Mouse (Mus musculus) MEL (cell line): ENCODE data around the gene Stambp. TPM values are rescaled to one million over a fixed set of nuclear protein-coding genes. Genes with fewer than 3 reads are reported as not detected.

Experiments used
- DNase-seq: peaks from one replicate; pipeline ENCODE4 v3.0.0; 2011; ENCODE audit warnings: low read depth, low spot score
- H3K27ac ChIP-seq: 2 replicates; pipeline ENCODE4 v1.5.1; 2012; ENCODE audit warnings: low read depth, mild to moderate bottlenecking, control low read depth, low read length, moderate library complexity; ENCODE audit not compliant: control insufficient read depth
- H3K27me3 ChIP-seq, 2 experiments: fragments of 150-350 bp in 1 of 2; sonication (generic) in 1 of 2; 2 replicates each; pipeline ENCODE4 v1.6.1; 2012; ENCODE audit warnings: low read length in 2 of 2, mild to moderate bottlenecking in 2 of 2, improper control_type of control experiment in 1 of 2, moderate library complexity in 1 of 2; ENCODE audit not compliant: insufficient read depth in 2 of 2, control insufficient read depth in 1 of 2
- H3K36me3 ChIP-seq, 2 experiments: 2 replicates each; pipeline ENCODE4 v1.6.1; 2012 to 2014; ENCODE audit warnings: low read length in 2 of 2, improper control_type of control experiment in 1 of 2, inconsistent platforms in 1 of 2, mild to moderate bottlenecking in 1 of 2; ENCODE audit not compliant: insufficient read depth in 2 of 2, control insufficient read depth in 1 of 2
- H3K4me1 ChIP-seq, 2 experiments: fragments of 150-350 bp in 1 of 2; sonication (generic) in 1 of 2; 2 replicates each; pipeline ENCODE4 v1.6.1; 2012; ENCODE audit warnings: low read length in 2 of 2, improper control_type of control experiment in 1 of 2, mild to moderate bottlenecking in 1 of 2; ENCODE audit not compliant: insufficient read depth in 2 of 2, control insufficient read depth in 1 of 2
- H3K4me3 ChIP-seq, 2 experiments: fragments of 150-350 bp in 1 of 2; sonication (generic) in 1 of 2; 2 replicates each; pipeline ENCODE4 v1.5.1; 2012; ENCODE audit warnings: low read depth in 2 of 2, low read length in 2 of 2, mild to moderate bottlenecking in 2 of 2, moderate library complexity in 2 of 2, control low read depth in 1 of 2, improper control_type of control experiment in 1 of 2; ENCODE audit not compliant: control insufficient read depth in 1 of 2, insufficient read depth in 1 of 2
- H3K79me2 ChIP-seq: 2 replicates; pipeline ENCODE4 v1.6.1; 2012; ENCODE audit warnings: mild to moderate bottlenecking, low read length, moderate library complexity; ENCODE audit not compliant: control insufficient read depth, poor library complexity, insufficient read depth
- H3K9ac ChIP-seq: 2 replicates; pipeline ENCODE4 v1.6.1; 2012; ENCODE audit warnings: low read depth, mild to moderate bottlenecking, control low read depth, low read length, moderate library complexity; ENCODE audit not compliant: control insufficient read depth, poor library complexity, severe bottlenecking
- H3K9me3 ChIP-seq: fragments of 150-350 bp; sonication (generic); replicated peaks from 2 replicates; pipeline ENCODE4 v1.6.1; 2012; ENCODE audit warnings: mild to moderate bottlenecking, low read length, improper control_type of control experiment, moderate library complexity; ENCODE audit not compliant: insufficient read depth
- CTCF ChIP-seq, 3 experiments: IDR thresholded peaks in 2 of 3; conservative IDR thresholded peaks in 1 of 3; 2 replicates each; pipeline ENCODE4 v1.5.1; 2011 to 2012; ENCODE audit warnings: low read length in 3 of 3, low read depth in 2 of 3, mild to moderate bottlenecking in 2 of 3, improper control_type of control experiment in 1 of 3, inconsistent platforms in 1 of 3, mixed read lengths in 1 of 3, moderate library complexity in 1 of 3; ENCODE audit not compliant: control insufficient read depth in 1 of 3, insufficient read depth in 1 of 3, poor library complexity in 1 of 3, severe bottlenecking in 1 of 3
- E2F4 ChIP-seq: IDR thresholded peaks from 2 replicates; pipeline ENCODE4 v1.6.1; 2011; ENCODE audit warnings: low read depth, low read length, improper control_type of control experiment, borderline replicate concordance
- ELF1 ChIP-seq: IDR thresholded peaks from 2 replicates; pipeline ENCODE4 v1.6.1; 2014; ENCODE audit warnings: low read depth, mild to moderate bottlenecking, inconsistent platforms, low read length, improper control_type of control experiment, moderate library complexity
- GATA1 ChIP-seq: IDR thresholded peaks from 2 replicates; pipeline ENCODE4 v1.6.1; 2011; ENCODE audit warnings: low read depth, low read length, improper control_type of control experiment
- JUND ChIP-seq: IDR thresholded peaks from 2 replicates; pipeline ENCODE4 v1.6.1; 2011; ENCODE audit warnings: low read depth, mild to moderate bottlenecking, improper control_type of control experiment, low read length
- MAZ ChIP-seq: IDR thresholded peaks from 2 replicates; pipeline ENCODE4 v1.6.1; 2012; ENCODE audit warnings: low read depth, mild to moderate bottlenecking, inconsistent platforms, low read length, improper control_type of control experiment
- MXI1 ChIP-seq: IDR thresholded peaks from 2 replicates; pipeline ENCODE4 v1.6.1; 2011; ENCODE audit warnings: mild to moderate bottlenecking, low read depth, low read length, improper control_type of control experiment
- MYB ChIP-seq: IDR thresholded peaks from 2 replicates; pipeline ENCODE4 v1.6.1; 2011; ENCODE audit warnings: mild to moderate bottlenecking, low read depth, low read length, improper control_type of control experiment
- NRF1 ChIP-seq: IDR thresholded peaks from 2 replicates; pipeline ENCODE4 v1.6.1; 2014; ENCODE audit warnings: low read depth, mild to moderate bottlenecking, inconsistent platforms, low read length, improper control_type of control experiment, moderate library complexity; ENCODE audit not compliant: poor library complexity, insufficient read depth, severe bottlenecking
- RAD21 ChIP-seq: IDR thresholded peaks from 2 replicates; pipeline ENCODE4 v1.6.1; 2011; ENCODE audit warnings: mild to moderate bottlenecking, low read depth, low read length, improper control_type of control experiment
- SIN3A ChIP-seq: IDR thresholded peaks from 2 replicates; pipeline ENCODE4 v1.6.1; 2012; ENCODE audit warnings: low read length, improper control_type of control experiment, inconsistent platforms
- SMC3 ChIP-seq: IDR thresholded peaks from 2 replicates; pipeline ENCODE4 v1.6.1; 2011; ENCODE audit warnings: low read depth, low read length, improper control_type of control experiment
- TAL1 ChIP-seq: IDR thresholded peaks from 2 replicates; pipeline ENCODE4 v1.6.1; 2012; ENCODE audit warnings: mild to moderate bottlenecking, inconsistent platforms, low read length, moderate library complexity, mixed read lengths
- TCF12 ChIP-seq: IDR thresholded peaks from 2 replicates; pipeline ENCODE4 v1.6.1; 2014; ENCODE audit warnings: low read depth, mild to moderate bottlenecking, inconsistent platforms, low read length, improper control_type of control experiment, moderate library complexity
- USF1 ChIP-seq: IDR thresholded peaks from 2 replicates; pipeline ENCODE4 v1.6.1; 2014; ENCODE audit warnings: low read depth, mild to moderate bottlenecking, inconsistent platforms, low read length, improper control_type of control experiment, moderate library complexity
- USF2 ChIP-seq, 2 experiments: IDR thresholded peaks; 2 replicates each; pipeline ENCODE4 v1.6.1; 2011 to 2012; ENCODE audit warnings: improper control_type of control experiment in 2 of 2, low read length in 2 of 2, borderline replicate concordance in 1 of 2, inconsistent platforms in 1 of 2, low read depth in 1 of 2, mild to moderate bottlenecking in 1 of 2; ENCODE audit not compliant: insufficient read depth in 1 of 2
- ZNF384 ChIP-seq: IDR thresholded peaks from 2 replicates; pipeline ENCODE4 v1.6.1; 2012; ENCODE audit warnings: low read depth, mild to moderate bottlenecking, inconsistent platforms, low read length, improper control_type of control experiment
- polyA plus RNA-seq, 2 experiments: library from polyadenylated mRNA; stranded (reverse) in 1 of 2; unstranded in 1 of 2; fragments of >175 nt in 1 of 2; fragments of >200 nt in 1 of 2; gene quantifications; 2 replicates each; pipeline versions ENCODE4 v1.2.1 to v1.2.4; 2012; ENCODE audit warnings: low replicate concordance in 2 of 2, low read depth in 1 of 2; ENCODE audit not compliant: insufficient read length in 2 of 2, insufficient read depth in 1 of 2, missing spikeins in 1 of 2
- total RNA-seq: library from RNA; depleted of rRNA; stranded (reverse); fragments of 300-350 nt; gene quantifications from 2 replicates; pipeline ENCODE4 v1.2.3, GENCODE M21; 2012

Gene Stambp
- total and polyA plus RNA-seq, 3 experiments = 4.0 to 18.3 TPM; not detected in 1

DNA sequence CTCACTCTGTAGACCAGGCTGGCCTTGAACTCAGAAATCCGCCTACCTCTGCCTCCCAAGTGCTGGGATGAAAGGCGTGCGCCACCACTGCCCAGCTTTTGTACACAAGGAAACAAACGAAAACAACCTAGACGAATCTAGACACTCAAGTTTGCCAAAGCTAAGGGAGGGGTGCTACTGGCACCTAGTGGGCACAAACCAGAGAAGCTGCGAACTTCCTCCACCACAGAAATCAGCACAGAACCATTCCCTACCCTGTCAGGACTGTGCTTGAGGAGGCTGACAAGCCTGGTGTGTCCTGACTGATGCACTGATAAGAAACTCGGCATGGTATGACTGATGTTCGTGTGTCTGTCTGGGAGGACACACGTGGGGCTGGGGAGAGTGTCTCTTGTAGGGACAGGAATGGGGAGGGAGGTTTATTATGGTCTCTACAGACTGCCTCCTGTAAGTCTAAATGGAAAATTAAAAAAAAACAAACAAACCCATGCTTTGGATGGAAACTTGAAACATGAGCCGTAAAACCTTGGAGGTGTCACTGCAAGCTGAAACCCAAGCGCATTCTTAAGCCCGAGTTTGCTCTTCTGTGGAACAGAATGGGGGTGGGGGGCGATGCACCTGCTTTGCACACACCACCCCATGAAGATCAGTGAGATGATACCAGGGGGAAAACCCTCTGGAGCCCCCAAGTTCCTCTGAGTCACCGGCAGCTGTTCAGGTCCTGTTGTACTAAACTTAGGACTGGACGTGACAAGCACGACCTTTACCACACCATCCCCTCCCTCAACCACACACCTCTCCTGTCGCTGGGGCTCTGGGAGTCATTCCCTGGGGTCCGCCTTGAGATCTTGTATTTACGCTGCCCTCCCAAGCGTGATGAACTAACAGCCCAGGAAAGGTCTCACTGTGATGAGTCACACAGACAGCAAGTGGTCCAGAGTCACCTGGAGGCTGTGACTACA is 3.3 kb downstream of the Stambp start:
- peaks cover 2 to 7% of the 10 kb centered on the region in 2 experiments; a peak in 3 of 4 replicates for H3K36me3 ChIP-seq
- H3K9me3 ChIP-seq = no peaks in the 10 kb centered on the region
- no peak overlapping the region for H3K27ac ChIP-seq
- no peaks in the 10 kb centered on the region; the same call in 1 of the 2 replicates for H3K79me2 ChIP-seq
- H3K4me1 ChIP-seq = peaks cover 3 to 4% of the 10 kb centered on the region in 2 experiments; a peak in 3 of 4 replicates
- DNase-seq = peak; percentile 15
- no peaks in the 10 kb centered on the region for H3K27me3 ChIP-seq
- TF ChIP-seq SIN3A (no peak), RAD21 (peak; percentile 24), CTCF (IDR thresholded peaks at IDR 0.05 in 2 of 3, conservative IDR thresholded peaks at IDR 0.05 in 1 of 3; ENCODE audit: control insufficient read depth in 1 of 3, insufficient read depth in 1 of 3, low read depth in 2 of 3, low read length in 3 of 3, poor library complexity in 1 of 3, severe bottlenecking in 1 of 3) (peak in 2 of 3 experiments; percentile 21 to 47; a peak in 3 of 6 replicates), SMC3 (peak; percentile 18; the same call in 1 of the 2 replicates)
- no peak overlapping the region for H3K9ac ChIP-seq
- no peak overlapping the region for H3K4me3 ChIP-seq

- H3K36me3 ChIP-seq = no peaks in the 10 kb centered on the region; a peak in 1 of 4 replicates
- TF ChIP-seq TCF12 = no peak
- no peak for TF ChIP-seq NRF1
- TF ChIP-seq ELF1 = no peak
- no peak for TF ChIP-seq MXI1
- no peak for TF ChIP-seq MAZ
- no peak for TF ChIP-seq GATA1
- no peak for TF ChIP-seq CTCF (IDR thresholded peaks at IDR 0.05 in 2 of 3, conservative IDR thresholded peaks at IDR 0.05 in 1 of 3; ENCODE audit: control insufficient read depth in 1 of 3, insufficient read depth in 1 of 3, low read depth in 2 of 3, low read length in 3 of 3, poor library complexity in 1 of 3, severe bottlenecking in 1 of 3)
- TF ChIP-seq MYB = no peak
- TF ChIP-seq TAL1 = no peak
- TF ChIP-seq ZNF384 = no peak
- no peak for TF ChIP-seq E2F4
- TF ChIP-seq USF1 = no peak
- no peak for TF ChIP-seq USF2 (IDR thresholded peaks at IDR 0.05; ENCODE audit: borderline replicate concordance in 1 of 2, insufficient read depth in 1 of 2, low read depth in 1 of 2, low read length in 2 of 2)
- no peak for TF ChIP-seq JUND
- no peaks in the 10 kb centered on the region for H3K79me2 ChIP-seq
Observed at GRCm38 (mm10) chr6:83555972-83556371, 16.6 kb downstream of the Stambp start.

More at GRCm38 (mm10) chr6:83555972-83556371, 16.6 kb downstream of the Stambp start:
- H3K9ac ChIP-seq = no peak overlapping the region
- H3K9me3 ChIP-seq = no peaks in the 10 kb centered on the region
- H3K27ac ChIP-seq = no peak overlapping the region
- H3K27me3 ChIP-seq = no peaks in the 10 kb centered on the region
- no peaks in the 10 kb centered on the region for H3K4me1 ChIP-seq
- no peak overlapping the region for H3K4me3 ChIP-seq
- no peak for DNase-seq
